Mouse (Mus musculus) liver, embryonic 11.5 days (tissue): ENCODE results near the gene Gusb. TPM values are rescaled to one million over a fixed set of nuclear protein-coding genes. Genes with fewer than 3 reads are reported as not detected.
"Not testable (repeated sequence)": the region's sequence is repeated elsewhere in the genome, so short reads cannot be mapped to it uniquely, and the experiment has no call there.

Experiments used
- ATAC-seq: fragments of 200-750 bp; cut with Nextera tagmentation; replicated peaks from 2 replicates; pipeline ENCODE4 v1.8.0; 2017; ENCODE audit warnings: moderate number of reproducible peaks, mild to moderate bottlenecking, moderate TSS enrichment, moderate library complexity; ENCODE audit not compliant: low FRiP score
- DNase-seq: peaks from one replicate; pipeline ENCODE4 v3.0.0-alpha.2; 2017; ENCODE audit warnings: low spot score
- H3K27ac ChIP-seq: fragments of 300-500 bp; sonication (generic); 2 replicates; pipeline ENCODE4 v1.5.1; 2014; ENCODE audit warnings: mild to moderate bottlenecking, low read depth, low read length, control low read depth
- H3K27me3 ChIP-seq: fragments of 300-500 bp; sonication (generic); replicated peaks from 2 replicates; pipeline ENCODE4 v1.6.1; 2014; ENCODE audit warnings: low read length, mixed read lengths; ENCODE audit not compliant: control insufficient read depth, insufficient read depth
- H3K36me3 ChIP-seq: fragments of 300-500 bp; sonication (generic); 2 replicates; pipeline ENCODE4 v1.6.1; 2014; ENCODE audit warnings: mild to moderate bottlenecking, low read length, moderate library complexity, mixed read lengths; ENCODE audit not compliant: control insufficient read depth, insufficient read depth
- H3K4me1 ChIP-seq: fragments of 300-500 bp; sonication (generic); replicated peaks from 2 replicates; pipeline ENCODE4 v1.6.1; 2014; ENCODE audit warnings: low read length, mixed read lengths; ENCODE audit not compliant: control insufficient read depth, insufficient read depth
- H3K4me2 ChIP-seq: fragments of 300-500 bp; sonication (generic); 2 replicates; pipeline ENCODE4 v1.6.1; 2014; ENCODE audit warnings: mild to moderate bottlenecking, control low read depth, moderate library complexity
- H3K4me3 ChIP-seq: fragments of 300-500 bp; sonication (generic); 2 replicates; pipeline ENCODE4 v1.5.1; 2014; ENCODE audit warnings: low read depth, low read length, control low read depth
- H3K9ac ChIP-seq: fragments of 300-500 bp; sonication (generic); 2 replicates; pipeline ENCODE4 v1.6.1; 2014; ENCODE audit warnings: low read depth, low read length, control low read depth
- H3K9me3 ChIP-seq: fragments of 300-500 bp; sonication (generic); 2 replicates; pipeline ENCODE4 v1.6.1; 2016; ENCODE audit warnings: low read length, inconsistent platforms, mixed read lengths; ENCODE audit not compliant: control insufficient read depth
- WGBS: fragments of 180-500 bp; shearing (Covaris S2); extraction: QIAGEN DNeasy Blood & Tissue Kit; methylation state at CpG from one replicate; pipeline ENCODE4 v1.1.7; 2014; 5-methylcytosine and 5-hydroxymethylcytosine counted together
- polyA plus RNA-seq: library from polyadenylated mRNA; unstranded; fragments of >200 nt; fragmentation: Nextera tagmentation; extraction: Ambion mirVana; gene quantifications from 2 replicates; pipeline ENCODE4 v1.2.1, GENCODE M21; 2014

The Gusb gene
- polyA plus RNA-seq, 1 experiment from 2014 or later, result 82.5 TPM

- ATAC-seq, result no peak
- no peak overlapping the region for H3K9ac ChIP-seq
- no peak overlapping the region for H3K27ac ChIP-seq
- H3K36me3 ChIP-seq, result 0 out of 2 replicates have a peak, but pooled peaks cover 2% of the 10 kb centered on the region
- H3K4me2 ChIP-seq, result no peak overlapping the region
- H3K27me3 ChIP-seq, result no peaks in the 10 kb centered on the region
- H3K9me3 ChIP-seq, result no peaks in the 10 kb centered on the region
- WGBS, result 86% methylated on average over 2 of the region's 2 CpGs
- peaks cover 10% of the 10 kb centered on the region for H3K4me1 ChIP-seq
- no peak for DNase-seq
- H3K4me3 ChIP-seq, result no peak overlapping the region
Measured at GRCm38 (mm10) chr5:129947528-129948033, 55.3 kb downstream of the Gusb start.

- ATAC-seq (no peak), DNase-seq (no peak)
- Histone ChIP-seq H3K27ac (no peak overlapping the region), H3K4me3 (peak overlapping the region; percentile 5; the same call in 1 of the 2 replicates), H3K9me3 (no peaks in the 10 kb centered on the region), H3K27me3 (no peaks in the 10 kb centered on the region), H3K4me2 (peak overlapping the region; percentile 79), H3K9ac (0 out of 2 replicates have a peak overlapping the region, but pooled peaks have one; percentile 2), H3K36me3 (0 out of 2 replicates have a peak, but pooled peaks cover 2% of the 10 kb centered on the region), H3K4me1 (peaks cover 10% of the 10 kb centered on the region)
- 40% methylated on average over 1 of the region's 1 CpGs for WGBS
Measured at GRCm38 (mm10) chr5:129943402-129943801, 59.4 kb downstream of the Gusb start.

DNA sequence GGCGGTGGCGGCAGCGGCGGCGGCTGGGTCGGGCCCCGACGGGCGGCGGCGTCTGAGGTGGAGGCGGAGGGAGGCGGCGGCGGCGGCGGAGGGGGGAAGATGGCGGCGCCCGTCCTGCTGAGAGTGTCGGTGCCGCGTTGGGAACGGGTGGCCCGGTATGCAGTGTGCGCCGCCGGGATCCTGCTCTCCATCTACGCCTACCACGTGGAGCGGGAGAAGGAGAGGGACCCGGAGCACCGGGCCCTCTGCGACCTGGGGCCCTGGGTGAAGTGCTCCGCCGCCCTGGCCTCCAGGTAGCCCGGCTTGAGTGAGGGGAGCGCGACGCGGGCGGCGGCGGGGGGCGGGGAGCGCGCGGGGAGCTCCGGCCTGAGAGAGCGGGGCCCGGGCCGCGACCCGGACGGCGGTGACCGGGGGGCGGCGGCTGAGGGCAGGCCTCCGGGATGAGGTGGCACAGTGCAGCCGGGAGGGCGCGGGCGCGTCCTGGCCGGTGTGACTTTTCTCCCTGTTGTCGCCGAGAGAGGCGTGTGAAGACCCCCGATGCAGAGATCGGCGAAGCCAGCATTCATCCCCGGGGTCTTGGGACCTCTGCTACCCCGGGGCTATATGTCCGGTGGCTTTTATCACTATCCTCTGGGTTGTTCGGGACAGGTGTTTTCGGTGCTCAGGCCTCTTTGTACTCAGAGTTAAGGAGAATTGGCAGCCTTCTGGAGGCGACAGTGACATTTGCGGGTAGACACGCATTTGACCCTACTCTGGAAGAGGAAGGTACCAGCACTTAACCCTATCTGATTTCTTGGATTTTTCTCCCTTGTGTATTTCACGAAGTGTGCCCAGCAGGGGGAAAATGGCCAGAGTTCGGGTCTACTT lies 60.5 kb downstream of the Gusb start:
- under 1% methylated on average over 50 of the region's 82 CpGs for WGBS
- Histone ChIP-seq H3K4me3 (peak overlapping the region; percentile 94), H3K9ac (peak overlapping the region; percentile 84), H3K4me2 (peak overlapping the region; percentile 79), H3K27ac (peak overlapping the region; percentile 77)
- not testable (repeated sequence) for H3K4me1 ChIP-seq, H3K9me3 ChIP-seq, H3K36me3 ChIP-seq, H3K27me3 ChIP-seq
- ATAC-seq (peak; percentile 38), DNase-seq (peak; percentile 61)

GRCm38 (mm10) chr5:129941495-129942045 lies 61.3 kb downstream of the Gusb start, which contains the start of gene Vkorc1l1:
Gene Vkorc1l1, plus strand, starts transcription at chr5:129941970.
- Histone ChIP-seq H3K4me1 (peaks cover 6% of the 10 kb centered on the region), H3K36me3 (0 out of 2 replicates have a peak, but pooled peaks cover 2% of the 10 kb centered on the region), H3K4me2 (peak within 1 kb of the TSS; percentile 79), H3K9me3 (no peaks in the 10 kb centered on the region), H3K4me3 (peak within 1 kb of the TSS; percentile 94), H3K27ac (peak within 1 kb of the TSS; percentile 77), H3K9ac (peak within 1 kb of the TSS; percentile 84), H3K27me3 (no peaks in the 10 kb centered on the region)
- DNase-seq (peak; percentile 99), ATAC-seq (peak; percentile 96)
- under 1% methylated on average over 58 of the region's 59 CpGs for WGBS

DNA sequence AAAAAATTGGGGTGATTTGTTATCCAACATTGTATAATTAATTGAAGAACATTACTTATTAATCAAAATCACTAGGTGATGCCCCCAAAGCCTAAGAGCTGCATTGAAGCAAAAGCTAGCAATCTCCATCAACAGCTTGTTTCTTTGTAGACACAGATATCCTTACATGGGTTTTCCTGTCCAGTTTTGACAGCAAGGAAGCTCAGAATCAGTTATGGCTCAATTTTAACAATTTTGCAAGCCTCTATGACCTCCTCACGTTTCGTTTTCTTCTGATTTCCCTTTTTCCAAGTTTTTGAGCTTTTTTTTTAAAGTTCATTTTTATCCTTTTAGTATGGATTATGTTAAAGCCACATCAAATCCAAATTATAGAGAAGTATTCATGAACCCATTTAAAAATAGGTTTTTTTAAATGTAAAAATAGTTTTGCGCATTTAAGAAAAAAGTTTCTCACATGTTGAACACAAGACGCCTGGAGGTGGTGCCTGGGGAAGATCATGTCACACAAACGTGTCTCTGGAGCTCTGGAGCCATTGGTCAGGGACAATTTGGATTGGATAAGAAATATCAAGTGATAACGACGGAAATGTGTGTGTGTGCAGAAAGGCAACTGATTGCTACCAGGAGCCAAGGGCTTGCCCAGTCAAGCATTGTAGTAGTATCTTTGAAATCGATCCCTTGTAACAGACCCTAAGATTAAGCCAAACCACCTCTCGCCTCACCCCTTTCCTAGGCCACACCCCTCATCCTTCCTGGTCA lies 61.9 kb downstream of the Gusb start:
- WGBS, result 4% methylated on average over 9 of the region's 9 CpGs
- Histone ChIP-seq H3K36me3 (0 out of 2 replicates have a peak, but pooled peaks cover 2% of the 10 kb centered on the region), H3K4me3 (peak overlapping the region; percentile 94), H3K27me3 (no peaks in the 10 kb centered on the region), H3K4me2 (peak overlapping the region; percentile 66), H3K9ac (peak overlapping the region; percentile 57; the same call in 1 of the 2 replicates), H3K4me1 (peaks cover 6% of the 10 kb centered on the region), H3K9me3 (no peaks in the 10 kb centered on the region), H3K27ac (peak overlapping the region; percentile 37; the same call in 1 of the 2 replicates)
- ATAC-seq, result peak; percentile 49
- no peak for DNase-seq

GRCm38 (mm10) chr5:129940281-129940680 lies 62.6 kb downstream of the Gusb start:
- no peak for DNase-seq
- H3K9ac ChIP-seq, result no peak overlapping the region
- peaks cover 6% of the 10 kb centered on the region for H3K4me1 ChIP-seq
- H3K4me2 ChIP-seq, result peak overlapping the region; percentile 66
- H3K27ac ChIP-seq, result no peak overlapping the region
- H3K4me3 ChIP-seq, result no peak overlapping the region
- no peaks in the 10 kb centered on the region for H3K9me3 ChIP-seq
- WGBS, result 55% methylated on average over 2 of the region's 2 CpGs
- 0 out of 2 replicates have a peak, but pooled peaks cover under 1% of the 10 kb centered on the region for H3K36me3 ChIP-seq
- ATAC-seq, result no peak
- H3K27me3 ChIP-seq, result no peaks in the 10 kb centered on the region

Other genes starting within 250 kb of the Gusb start
- 120 and 129 TPM in 2 replicates for gene Psph, start 215.6 kb downstream of the Gusb start, polyA plus RNA-seq
- 59.7 and 61.1 TPM in 2 replicates for gene Sumf2, start 156.1 kb downstream of the Gusb start, polyA plus RNA-seq
- gene Chchd2, start 115.6 kb downstream of the Gusb start, polyA plus RNA-seq, result 991 and 1,008 TPM in 2 replicates
- 3.8 and 4.9 TPM in 2 replicates for gene Zbed5, start 107.3 kb downstream of the Gusb start, polyA plus RNA-seq
- 0.22 and 0.29 TPM in 2 replicates for gene Phkg1, start 104.5 kb downstream of the Gusb start, polyA plus RNA-seq
- 0.84 and 1.4 TPM in 2 replicates for gene Nupr1l, start 94.5 kb downstream of the Gusb start, polyA plus RNA-seq
- gene Vkorc1l1, start 61.1 kb downstream of the Gusb start, polyA plus RNA-seq, result 29.4 and 30.4 TPM in 2 replicates
- gene Asl, start 26.2 kb upstream of the Gusb start, polyA plus RNA-seq, result 51.8 and 61.0 TPM in 2 replicates
- gene Crcp, start 26.2 kb upstream of the Gusb start, polyA plus RNA-seq, result 30.8 and 34.8 TPM in 2 replicates
- gene Tpst1, start 70.3 kb upstream of the Gusb start, polyA plus RNA-seq, result 54.0 and 58.2 TPM in 2 replicates
- gene Kctd7, start 141.8 kb upstream of the Gusb start, polyA plus RNA-seq, result 8.5 TPM in 2 replicates
- 39.6 and 41.1 TPM in 2 replicates for gene Rabgef1, start 168.7 kb upstream of the Gusb start, polyA plus RNA-seq
- gene Tmem248, start 214.0 kb upstream of the Gusb start, polyA plus RNA-seq, result 43.3 and 49.0 TPM in 2 replicates